Comparison of ENCODE assay signal across 19 mouse cellular contexts in the genomic region with DNA sequence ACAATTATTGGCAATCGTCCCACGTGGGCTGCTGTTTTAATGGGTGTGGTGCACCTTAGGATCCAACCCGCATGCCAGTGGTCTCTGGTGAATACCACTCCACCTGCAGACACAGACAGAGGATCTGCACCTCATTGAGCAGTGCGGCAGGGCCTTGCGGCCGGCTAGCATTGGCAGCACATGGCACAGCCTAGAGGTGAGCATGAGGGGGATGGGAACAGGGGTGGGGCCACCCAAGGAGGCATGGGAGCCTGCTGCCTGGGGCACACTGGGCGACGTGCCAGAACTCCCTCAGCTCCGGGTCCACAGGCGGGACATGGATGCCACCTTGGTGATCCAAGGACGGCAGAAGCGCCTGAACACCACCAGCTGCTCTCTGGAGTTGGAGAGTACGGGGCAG. TPM values are rescaled to one million over a fixed set of nuclear protein-coding genes. Genes with fewer than 3 reads are reported as not detected.
DNase-seq lines count a peak whose midpoint lies in the region; ATAC-seq and TF ChIP-seq lines count a peak whose summit lies in the region.
"Had no signal": no experiment of that assay in that cellular context is flagged by ENCODE, and none has a peak within 500 bp of the region (broad histone marks: within the 10 kb centered on the region; RNA-seq: fewer than 3 reads in every experiment).

No protein-coding gene starts in this region.

- WGBS in heart, embryonic 10.5 days = 92% methylated on average over 13 of the region's 13 CpGs
- 79% methylated on average over 13 of the region's 13 CpGs for WGBS in stomach, postnatal 0 days

- H3K4me2 ChIP-seq in stomach, postnatal 0 days (replicated peaks; ENCODE audit: low read depth) = no peak overlapping the region
- H3K4me2 ChIP-seq: hindbrain, embryonic 14.5 days; limb, embryonic 12.5 days had no signal

- H3K9me3 ChIP-seq in heart, embryonic 10.5 days = no peaks in the 10 kb centered on the region
- H3K9me3 ChIP-seq in megakaryocyte, embryonic 14.5 days = peaks cover 35% of the 10 kb centered on the region
- no peaks in the 10 kb centered on the region for H3K9me3 ChIP-seq in stomach, postnatal 0 days (ENCODE audit: control insufficient read depth, low read length)
- H3K9me3 ChIP-seq: limb, embryonic 12.5 days had no signal

- ATAC-seq in megakaryocyte, adult 5-6 weeks (ENCODE audit: poor library complexity, severe bottlenecking) = no peak
- ATAC-seq in erythroid progenitor cell, adult 5-6 weeks (replicated peaks; ENCODE audit: low FRiP score, poor library complexity, severe bottlenecking) = peak; percentile 49; the same call in 1 of the 2 replicates
- ATAC-seq in stomach, postnatal 0 days (ENCODE audit: low FRiP score, low TSS enrichment) = no peak
- ATAC-seq: forebrain, embryonic 14.5 days had no signal

- intact Hi-C loops in heart, postnatal 14 days (cut with DNase I) = no loop called here

- peaks cover 38% of the 10 kb centered on the region for H3K36me3 ChIP-seq in heart, embryonic 10.5 days
- H3K36me3 ChIP-seq in megakaryocyte, embryonic 14.5 days (replicated peaks; ENCODE audit: low read length) = peaks cover 46% of the 10 kb centered on the region
- no peaks in the 10 kb centered on the region for H3K36me3 ChIP-seq in stomach, postnatal 0 days (ENCODE audit: control insufficient read depth, insufficient read depth, low read length)

- TF ChIP-seq EP300 in stomach, postnatal 0 days (optimal IDR thresholded peaks at IDR 0.05) = no peak

- H3K27me3 ChIP-seq in heart, embryonic 10.5 days (ENCODE audit: insufficient read depth, poor library complexity, severe bottlenecking) = no peaks in the 10 kb centered on the region
- no peaks in the 10 kb centered on the region for H3K27me3 ChIP-seq in megakaryocyte, embryonic 14.5 days (replicated peaks)
- H3K27me3 ChIP-seq in stomach, postnatal 0 days (ENCODE audit: control insufficient read depth, insufficient read depth, low read length) = no peaks in the 10 kb centered on the region
- H3K27me3 ChIP-seq: limb, embryonic 12.5 days had no signal

- no peak overlapping the region for H3K4me3 ChIP-seq in heart, embryonic 10.5 days
- peak overlapping the region; percentile 44 for H3K4me3 ChIP-seq in megakaryocyte, embryonic 14.5 days (replicated peaks)
- no peak overlapping the region for H3K4me3 ChIP-seq in stomach, postnatal 0 days (ENCODE audit: low read depth, low read length)
- H3K4me3 ChIP-seq: left cerebral cortex, adult 2 months; limb, embryonic 12.5 days had no signal

- peak; percentile 58 for DNase-seq in heart, embryonic 10.5 days (ENCODE audit: low spot score)
- no peak for DNase-seq in heart, postnatal 14 days
- peak; percentile 15 for DNase-seq in stomach, postnatal 0 days (ENCODE audit: low spot score)
- DNase-seq in urinary bladder, adult 2 months (ENCODE audit: low spot score) = no peak
- no peak for DNase-seq in frontal cortex, adult 2 months (ENCODE audit: extremely low spot score in 1 of 2, low spot score in 1 of 2)
- DNase-seq: adrenal gland, postnatal 36 days; cerebellum, adult 8-10 months; kidney, adult 11 months; kidney, postnatal 14 days; spleen, adult 18-20 months; thymus, postnatal 36 days had no signal

- no peak overlapping the region for H3K9ac ChIP-seq in stomach, postnatal 0 days (ENCODE audit: low read length)
- H3K9ac ChIP-seq: hindbrain, embryonic 14.5 days; limb, embryonic 12.5 days had no signal

- no peaks in the 10 kb centered on the region for H3K4me1 ChIP-seq in heart, embryonic 10.5 days
- peaks cover 18% of the 10 kb centered on the region for H3K4me1 ChIP-seq in megakaryocyte, embryonic 14.5 days
- no peaks in the 10 kb centered on the region for H3K4me1 ChIP-seq in stomach, postnatal 0 days (replicated peaks; ENCODE audit: control insufficient read depth, insufficient read depth)
- H3K4me1 ChIP-seq: limb, embryonic 12.5 days had no signal

- TF ChIP-seq CTCF in stomach, postnatal 0 days (IDR thresholded peaks at IDR 0.05; ENCODE audit: low read depth) = no peak

- H3K27ac ChIP-seq in heart, embryonic 10.5 days = no peak overlapping the region
- H3K27ac ChIP-seq in stomach, postnatal 0 days (replicated peaks) = no peak overlapping the region
- H3K27ac ChIP-seq: hindbrain, embryonic 14.5 days; left cerebral cortex, adult 2 months; limb, embryonic 12.5 days had no signal

RNA-seq across cellular contexts. Expression of gene D10Wsu102e, which starts 23.8 kb away (rescaled TPM):
- 0.64 and 0.80 TPM in 2 replicates for polyA plus RNA-seq in heart, embryonic 10.5 days (2016; fragmentation: Nextera tagmentation; extraction: Ambion mirVana)
- total RNA-seq in heart, postnatal 14 days (2021) = under 1 TPM; 0.66 to 0.67 TPM
- 0.09 and 0.10 TPM in 2 replicates for polyA plus RNA-seq in megakaryocyte, embryonic 14.5 days (2012; ENCODE audit: insufficient read depth, low replicate concordance)
- 0.40 and 0.46 TPM in 2 replicates for total RNA-seq in megakaryocyte, adult 5-6 weeks (2015)
- total RNA-seq in megakaryocyte, adult 5-6 weeks (2017) = 0.44 and 0.57 TPM in 2 replicates
- total RNA-seq in erythroid progenitor cell, adult 5-6 weeks (2015; ENCODE audit: low replicate concordance) = under 0.01 TPM in 2 replicates
- 0.13 and 0.15 TPM in 2 replicates for total RNA-seq in erythroid progenitor cell, adult 5-6 weeks (2017; ENCODE audit: low replicate concordance)
- polyA plus RNA-seq in stomach, postnatal 0 days (2015; fragmentation: Nextera tagmentation; extraction: Ambion mirVana) = 0.23 and 0.27 TPM in 2 replicates
- 0.33 and 0.44 TPM in 2 replicates for polyA plus RNA-seq in urinary bladder, adult 2 months (2012; rRNA removed)
- 1.5 and 1.7 TPM in 2 replicates for polyA plus RNA-seq in frontal cortex, adult 2 months (2012; rRNA removed)

RNA-seq across cellular contexts. Expression of gene Slc41a2, which starts 46.2 kb away (rescaled TPM):
- 0.15 and 0.47 TPM in 2 replicates for polyA plus RNA-seq in heart, embryonic 10.5 days (2016; fragmentation: Nextera tagmentation; extraction: Ambion mirVana)
- total RNA-seq in heart, postnatal 14 days (2021) = 1 to 10 TPM in 1 of 2 experiments, under 1 TPM in 1; 0.84 to 1.5 TPM
- 0.02 and 0.35 TPM in 2 replicates for polyA plus RNA-seq in megakaryocyte, embryonic 14.5 days (2012; ENCODE audit: insufficient read depth, low replicate concordance)
- total RNA-seq in megakaryocyte, adult 5-6 weeks (2015) = 0.52 and 0.76 TPM in 2 replicates
- total RNA-seq in megakaryocyte, adult 5-6 weeks (2017) = 0.73 and 1.0 TPM in 2 replicates
- not detected in 2 replicates for total RNA-seq in erythroid progenitor cell, adult 5-6 weeks (2015; ENCODE audit: low replicate concordance)
- not detected in 2 replicates for total RNA-seq in erythroid progenitor cell, adult 5-6 weeks (2017; ENCODE audit: low replicate concordance)
- 0.59 and 0.92 TPM in 2 replicates for polyA plus RNA-seq in stomach, postnatal 0 days (2015; fragmentation: Nextera tagmentation; extraction: Ambion mirVana)
- polyA plus RNA-seq in urinary bladder, adult 2 months (2012; rRNA removed) = 3.7 and 5.3 TPM in 2 replicates
- polyA plus RNA-seq in frontal cortex, adult 2 months (2012; rRNA removed) = 9.6 and 12.0 TPM in 2 replicates
- total RNA-seq: granulocyte monocyte progenitor cell, adult 5-6 weeks had no signal

Comparison
In these comparisons a context has a peak if more than half of its experiments do, and no peak if none do; other contexts are left out.
1. DNase-seq: peak in heart, embryonic 10.5 days (single experiment) and stomach, postnatal 0 days (single experiment); none in heart, postnatal 14 days (0 of 2), urinary bladder, adult 2 months (single experiment) and frontal cortex, adult 2 months (0 of 2).